Mouse (Mus musculus) adrenal gland (tissue): ENCODE results near the gene Dnmt3l.
"Not testable (repeated sequence)": the region's sequence is repeated elsewhere in the genome, so short reads cannot be mapped to it uniquely, and the experiment has no call there.

Experiments
- intact Hi-C: fragments of 180-260 bp; cut with DNase I; formaldehyde crosslinking; loops from one replicate; pipeline ENCODE4 v1.15.1; 2025
- long read RNA-seq, 2 experiments: library from polyadenylated mRNA; unstranded; transcript quantifications; one replicate each; pipeline ENCODE4 v2.0.0; 2020; ENCODE audit warnings: borderline replicate concordance in 1 of 2; ENCODE audit not compliant: insufficient replicate concordance in 1 of 2

The Dnmt3l gene
- long read RNA-seq, experiment 1, partial matches to known transcripts: 48 of 51 reads
- long read RNA-seq, experiment 1, other reads (novel, unspliced or antisense): 3 of 51 reads
- long read RNA-seq, experiment 2, partial matches to known transcripts: 15 of 16 reads
- long read RNA-seq, experiment 2, other reads (novel, unspliced or antisense): 1 of 16 reads

- intact Hi-C loops: no loop called here
Observed at GRCm38 (mm10) chr10:78041647-78042046, at the start of gene Dnmt3l. TSS of gene Dnmt3l (plus strand) at chr10:78041947.

GRCm38 (mm10) chr10:77995639-77996038 is 46.1 kb upstream of the Dnmt3l start:
- intact Hi-C loops: no loop called here

GRCm38 (mm10) chr10:78000200-78000599 is 41.5 kb upstream of the Dnmt3l start:
- intact Hi-C loops: no loop called here

- intact Hi-C loops: no loop called here
Observed at GRCm38 (mm10) chr10:78001796-78002195, 40.0 kb upstream of the Dnmt3l start.

GRCm38 (mm10) chr10:78002316-78002715 is 39.4 kb upstream of the Dnmt3l start:
- intact Hi-C loops: no loop called here

- intact Hi-C loops: no loop called here
Observed at GRCm38 (mm10) chr10:78004479-78005100, 37.2 kb upstream of the Dnmt3l start.

- intact Hi-C loops: no loop called here
Observed at GRCm38 (mm10) chr10:78005791-78006438, 35.8 kb upstream of the Dnmt3l start.

GRCm38 (mm10) chr10:78007203-78007602 is 34.5 kb upstream of the Dnmt3l start:
- intact Hi-C loops: no loop called here

GRCm38 (mm10) chr10:78008169-78008568 is 33.6 kb upstream of the Dnmt3l start:
- intact Hi-C loops: no loop called here

GRCm38 (mm10) chr10:78009184-78009944 is 32.4 kb upstream of the Dnmt3l start:
- intact Hi-C loops: no loop called here

- intact Hi-C loops: no loop called here
Observed at GRCm38 (mm10) chr10:78009945-78010293, 31.8 kb upstream of the Dnmt3l start, which contains the start of gene Pfkl. TSS of gene Pfkl (minus strand) at chr10:78010083.

GRCm38 (mm10) chr10:78010335-78010734 is 31.4 kb upstream of the Dnmt3l start:
- intact Hi-C loops: no loop called here

GRCm38 (mm10) chr10:78011116-78011515 is 30.6 kb upstream of the Dnmt3l start:
- intact Hi-C loops: not testable (repeated sequence)

- intact Hi-C loops: no loop called here
Observed at GRCm38 (mm10) chr10:78012661-78013495, 28.9 kb upstream of the Dnmt3l start.

- intact Hi-C loops: no loop called here
Observed at GRCm38 (mm10) chr10:78015489-78015888, 26.3 kb upstream of the Dnmt3l start.

- intact Hi-C loops: no loop called here
Observed at GRCm38 (mm10) chr10:78016366-78016765, 25.4 kb upstream of the Dnmt3l start.

GRCm38 (mm10) chr10:78018797-78019203 is 22.9 kb upstream of the Dnmt3l start:
- intact Hi-C loops: no loop called here

GRCm38 (mm10) chr10:78019291-78019690 is 22.5 kb upstream of the Dnmt3l start:
- intact Hi-C loops: no loop called here

GRCm38 (mm10) chr10:78019984-78020383 is 21.8 kb upstream of the Dnmt3l start:
- intact Hi-C loops: not testable (repeated sequence)

- intact Hi-C loops: loop anchor here (5.0 kb wide), 3 partner anchors 37 to 137 kb away; no protein-coding TSS in a partner anchor
Observed at GRCm38 (mm10) chr10:78025453-78025852, 16.3 kb upstream of the Dnmt3l start.

GRCm38 (mm10) chr10:78028129-78028528 is 13.6 kb upstream of the Dnmt3l start:
- intact Hi-C loops: loop anchor here (5.0 kb wide), 3 partner anchors 34 to 134 kb away; no protein-coding TSS in a partner anchor
